Comparison of ENCODE assay signal across 33 mouse cellular contexts in genomic region chr2:75287900-75288299, GRCm38 (mm10).
"Had no signal": no experiment of that assay in that cellular context is flagged by ENCODE, and none has a peak within 500 bp of the region (broad histone marks: within the 10 kb centered on the region; RNA-seq: fewer than 3 reads in every experiment).

No protein-coding gene starts in this region.

- H3K9ac ChIP-seq: heart, embryonic 13.5 days; heart, embryonic 15.5 days; hindbrain, embryonic 12.5 days; hindbrain, embryonic 13.5 days; hindbrain, embryonic 14.5 days; hindbrain, embryonic 15.5 days; intestine, embryonic 15.5 days; kidney, embryonic 15.5 days had no signal

- ATAC-seq: hindbrain, embryonic 16.5 days; hindbrain, postnatal 0 days; inflammation-experienced regulatory T-cells, adult 6 months; intestine, embryonic 15.5 days; intestine, embryonic 16.5 days; intestine, postnatal 0 days had no signal

- H3K36me3 ChIP-seq: heart, embryonic 13.5 days; heart, embryonic 15.5 days; hindbrain, embryonic 12.5 days; hindbrain, embryonic 13.5 days; hindbrain, embryonic 15.5 days; intestine, embryonic 15.5 days; kidney, embryonic 15.5 days had no signal

- H3K4me3 ChIP-seq: heart, embryonic 13.5 days; heart, embryonic 15.5 days; hindbrain, embryonic 12.5 days; hindbrain, embryonic 13.5 days; hindbrain, embryonic 15.5 days; intestine, embryonic 15.5 days; kidney, embryonic 15.5 days; layer of hippocampus, adult 2 months; left cerebral cortex, adult 2 months had no signal

- H3K27ac ChIP-seq: heart, embryonic 13.5 days; heart, embryonic 15.5 days; hindbrain, embryonic 12.5 days; hindbrain, embryonic 13.5 days; hindbrain, embryonic 14.5 days; hindbrain, embryonic 15.5 days; hindbrain, postnatal 0 days; intestine, embryonic 15.5 days; kidney, embryonic 15.5 days; kidney, postnatal 0 days; layer of hippocampus, adult 2 months; left cerebral cortex, adult 2 months had no signal

- H3K4me2 ChIP-seq: heart, embryonic 11.5 days; heart, embryonic 13.5 days; heart, embryonic 15.5 days; hindbrain, embryonic 12.5 days; hindbrain, embryonic 13.5 days; hindbrain, embryonic 14.5 days; hindbrain, embryonic 15.5 days; intestine, embryonic 15.5 days; kidney, embryonic 15.5 days had no signal

- H3K27me3 ChIP-seq: heart, embryonic 13.5 days; heart, embryonic 15.5 days; hindbrain, embryonic 12.5 days; hindbrain, embryonic 13.5 days; hindbrain, embryonic 15.5 days; intestine, embryonic 15.5 days; kidney, embryonic 15.5 days had no signal

- H3K9me3 ChIP-seq: heart, embryonic 13.5 days; heart, embryonic 15.5 days; hindbrain, embryonic 12.5 days; hindbrain, embryonic 13.5 days; hindbrain, embryonic 15.5 days; intestine, embryonic 15.5 days; kidney, embryonic 15.5 days had no signal

- DNase-seq: heart, postnatal 10 days; heart, postnatal 14 days; heart, postnatal 36 days; heart, postnatal 4 days; kidney, adult 11 months; kidney, adult 18-20 months; kidney, adult 2 months; kidney, adult 8-10 months; kidney, adult 9 months; kidney, postnatal 10 days; kidney, postnatal 14 days; kidney, postnatal 25 days; kidney, postnatal 36 days; kidney, postnatal 4 days; layer of hippocampus, adult 9-11 months; layer of hippocampus, postnatal 36 days had no signal

- H3K4me1 ChIP-seq: heart, embryonic 13.5 days; heart, embryonic 15.5 days; hindbrain, embryonic 12.5 days; hindbrain, embryonic 15.5 days; intestine, embryonic 15.5 days; kidney, embryonic 15.5 days had no signal
